Mouse (Mus musculus): ENCODE results near the gene Nell2. TPM values are rescaled to one million over a fixed set of nuclear protein-coding genes. Genes with fewer than 3 reads are reported as not detected.
"Not testable (repeated sequence)": the region's sequence is repeated elsewhere in the genome, so short reads cannot be mapped to it uniquely, and the experiment has no call there.

Gene Nell2
- total RNA-seq (2021) = not detected

DNA sequence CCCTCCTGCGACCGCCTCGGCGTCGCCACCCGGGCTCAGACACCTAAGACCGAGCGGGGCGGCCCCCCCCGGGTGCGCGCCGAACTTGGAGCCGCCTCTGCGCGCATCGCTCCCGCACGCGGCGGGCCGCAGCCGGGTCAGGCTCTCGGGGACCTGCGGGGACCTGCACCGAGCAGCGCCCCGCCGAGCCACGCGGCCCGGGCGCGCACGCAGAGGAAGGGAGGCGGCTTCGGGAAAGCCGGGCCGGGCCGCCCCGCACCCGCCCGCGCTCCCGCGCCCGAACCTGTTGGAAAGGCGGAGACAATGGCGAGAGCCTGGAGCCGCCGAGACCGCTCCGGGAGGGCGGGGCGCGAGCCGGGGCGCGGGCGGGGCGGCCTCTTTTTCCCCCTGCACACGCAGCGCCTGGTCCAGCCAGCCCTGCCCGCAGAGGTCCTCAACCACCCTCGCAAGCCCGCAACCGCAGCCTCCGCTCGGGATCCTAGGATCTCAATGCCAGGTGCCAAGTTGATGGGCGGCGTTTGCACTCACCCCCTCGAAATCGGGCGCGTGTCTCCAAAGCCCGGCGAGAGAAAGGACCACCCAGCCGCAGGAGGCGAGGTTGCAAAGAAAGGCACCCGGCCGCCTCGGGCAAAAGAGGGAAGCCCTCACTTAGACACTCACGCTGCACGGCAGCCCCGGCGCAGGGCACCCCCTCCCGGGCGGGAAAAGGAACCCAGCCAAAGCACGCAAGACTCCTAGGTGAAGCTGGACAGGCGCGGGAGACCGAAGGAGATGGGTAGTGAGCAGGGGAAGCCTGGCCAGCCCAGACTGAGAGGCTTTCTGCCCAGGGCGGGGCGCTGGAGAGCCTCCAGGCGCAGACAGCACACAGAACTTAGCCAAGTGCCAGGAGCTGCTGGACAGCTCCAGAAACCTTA, at the start of gene Nell2:
Gene Nell2 (minus strand): TSS at position 612 of the 914 bp plus-strand sequence.
- intact Hi-C loops (cut with DNase I) = no loop called here

DNA sequence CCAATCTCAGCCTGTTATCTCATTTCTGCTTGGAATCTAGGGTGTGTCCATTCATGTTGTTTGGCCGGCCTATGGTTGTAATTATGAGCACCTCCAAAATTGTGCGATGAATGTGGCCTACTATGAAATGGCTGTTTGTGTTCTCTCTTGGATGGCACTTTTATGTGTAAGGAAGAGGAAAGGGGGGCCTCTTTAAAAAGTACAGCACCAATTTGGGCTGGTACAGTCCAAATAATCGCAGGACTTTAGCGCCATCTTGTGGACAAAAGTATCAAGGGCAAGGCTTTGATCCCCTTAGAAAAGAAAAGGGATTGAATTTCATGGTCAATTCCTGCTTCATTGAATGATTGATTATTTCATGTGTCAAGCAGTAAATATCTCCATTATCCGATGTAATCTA, 46.3 kb upstream of the Nell2 start:
- intact Hi-C loops (cut with DNase I) = loop anchor here (2.0 to 10.0 kb wide), 3 partner anchors 806 to 1020 kb away; no protein-coding TSS in a partner anchor
- DNase-seq (ENCODE audit: low spot score) = no peak

More for the DNA sequence above, at the start of gene Nell2:
- no peak for DNase-seq (ENCODE audit: low spot score)

DNA sequence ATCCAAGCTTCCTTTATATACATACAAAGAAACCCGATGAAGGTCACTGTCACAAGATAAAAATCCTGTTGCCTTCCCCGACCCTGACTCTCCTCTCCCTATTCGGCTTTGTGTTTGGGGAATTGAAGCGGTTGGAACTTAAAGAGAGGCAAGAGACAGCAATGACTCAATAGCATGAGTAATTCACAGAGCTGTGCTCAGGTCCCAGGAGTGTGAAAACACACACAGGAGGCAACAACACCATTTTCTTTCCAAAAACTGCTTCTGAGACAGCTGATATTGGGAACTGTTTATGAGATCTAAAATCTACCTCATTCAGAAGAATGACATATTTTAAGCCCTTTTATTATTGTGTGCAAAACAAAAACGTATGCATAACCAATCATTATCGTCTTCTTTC, 41.2 kb upstream of the Nell2 start:
- no peak for DNase-seq (ENCODE audit: low spot score)
- intact Hi-C loops (cut with DNase I) = loop anchor here (10.0 kb wide), 1 partner anchor 1015 kb away; no protein-coding TSS in a partner anchor

DNA sequence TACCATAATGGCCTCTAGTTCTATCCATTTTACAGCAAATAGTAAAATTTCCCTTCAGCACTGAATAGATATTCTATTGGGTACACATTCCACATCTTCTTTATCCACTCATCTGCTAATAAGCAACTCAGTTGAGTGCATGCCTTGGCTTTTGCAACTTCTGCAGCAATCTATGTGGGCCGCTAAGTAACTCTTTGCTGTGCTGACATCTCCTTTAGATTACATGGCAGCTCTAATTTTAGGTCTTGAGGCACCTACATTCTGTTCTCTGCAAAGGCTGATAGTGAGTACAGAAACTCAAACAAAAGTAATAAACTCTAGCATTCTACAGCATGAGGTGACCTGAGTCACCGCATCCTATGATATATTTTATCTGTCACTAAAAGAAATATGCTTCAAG, 36.8 kb upstream of the Nell2 start:
- DNase-seq (ENCODE audit: low spot score) = no peak
- intact Hi-C loops (cut with DNase I) = no loop called here

DNA sequence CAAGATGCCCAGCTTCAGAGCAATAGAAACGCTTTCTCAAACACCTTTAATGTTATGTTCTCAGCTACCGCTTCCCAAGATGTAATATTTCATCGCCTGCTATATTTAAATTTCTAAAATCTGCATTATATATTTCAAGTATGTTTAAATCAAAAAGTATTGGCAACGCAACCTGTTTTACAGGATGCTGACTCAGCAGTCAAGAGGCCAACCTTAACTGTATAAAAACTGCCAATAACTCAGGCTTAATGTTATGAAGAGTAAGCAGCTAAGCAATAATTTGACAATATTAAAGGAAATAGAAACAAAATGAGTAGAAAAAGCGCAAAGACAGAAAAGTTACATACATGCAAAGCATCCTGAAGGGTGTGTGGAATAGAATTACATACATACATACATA, 32.9 kb upstream of the Nell2 start:
- intact Hi-C loops (cut with DNase I) = no loop called here
- DNase-seq (ENCODE audit: low spot score) = no peak

DNA sequence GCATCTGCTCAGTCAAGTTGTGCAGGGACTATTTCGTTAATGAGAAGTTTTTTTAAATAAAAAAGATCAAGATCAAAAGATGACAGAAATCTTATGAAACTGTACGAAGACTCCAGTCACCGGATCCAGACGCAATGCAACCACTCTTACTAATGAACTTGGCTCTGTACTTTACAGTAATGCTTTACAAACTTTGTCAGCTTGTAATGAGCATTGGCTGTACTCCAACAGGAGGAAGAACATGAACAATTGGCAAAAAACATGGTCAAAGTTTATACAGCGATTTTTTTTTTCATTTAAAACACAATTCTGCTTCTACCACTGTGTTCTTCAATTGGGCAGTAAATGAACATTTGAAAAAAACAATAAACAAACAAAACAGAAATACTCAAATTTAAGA, 21.7 kb upstream of the Nell2 start:
- intact Hi-C loops (cut with DNase I) = no loop called here
- DNase-seq (ENCODE audit: low spot score) = no peak

DNA sequence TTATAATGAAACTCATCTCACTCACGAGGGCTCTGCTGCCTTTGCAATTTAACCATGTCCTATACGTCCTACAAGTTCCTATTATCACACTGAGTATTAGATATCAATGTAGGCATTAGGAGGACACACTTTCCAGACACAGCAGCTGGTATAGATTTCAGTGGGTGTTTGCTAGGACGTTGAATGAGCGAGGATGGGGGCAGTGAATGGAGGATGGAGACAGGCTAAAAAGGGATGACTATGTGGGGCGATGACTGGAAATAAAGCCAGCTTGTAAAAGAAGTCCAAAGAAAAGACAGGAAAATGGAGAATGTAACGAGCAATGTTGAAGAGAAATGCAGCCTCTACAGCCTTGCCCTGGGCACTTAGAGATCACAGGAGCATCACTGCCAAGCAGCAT, 14.3 kb upstream of the Nell2 start:
- no peak for DNase-seq (ENCODE audit: low spot score)
- intact Hi-C loops (cut with DNase I) = no loop called here

DNA sequence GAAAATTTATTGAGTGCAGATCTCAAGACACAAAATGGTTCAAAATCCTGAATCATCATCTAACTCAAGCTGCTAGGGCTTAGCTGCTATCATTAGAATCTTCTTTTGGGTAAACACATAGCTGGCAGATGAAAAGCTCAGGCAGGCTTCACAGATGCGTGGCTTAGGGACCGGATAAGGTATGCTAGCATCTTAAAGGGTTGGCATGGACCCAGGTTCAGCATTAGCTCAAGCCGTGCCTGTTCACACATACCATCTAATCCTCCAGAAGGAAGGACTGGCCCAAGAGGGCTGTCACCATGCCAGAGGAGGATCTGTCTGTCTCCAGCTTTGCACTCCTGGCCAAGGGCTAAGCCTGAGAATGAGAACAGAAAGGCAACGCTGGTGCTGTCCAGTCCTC, 8.4 kb upstream of the Nell2 start:
- intact Hi-C loops (cut with DNase I) = no loop called here
- DNase-seq (ENCODE audit: low spot score) = no peak

DNA sequence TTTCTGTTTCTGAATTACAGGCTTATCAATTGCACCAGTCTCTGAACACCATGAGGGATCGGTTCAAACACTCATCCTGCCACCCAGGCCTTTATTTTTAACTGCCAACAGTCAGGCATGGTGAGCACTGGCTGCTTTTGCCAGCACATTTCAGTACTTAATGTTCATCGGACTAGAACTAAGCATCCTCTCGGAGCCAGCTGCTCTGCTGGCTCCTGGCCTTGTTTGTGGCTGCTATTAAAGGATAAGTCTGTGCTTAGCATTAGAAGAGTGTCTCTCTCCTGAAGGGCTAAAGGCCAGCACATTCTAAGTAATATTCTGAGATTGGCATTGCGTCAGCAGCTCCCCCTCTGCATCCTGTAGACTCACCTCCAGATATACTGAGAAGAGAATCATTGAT, 7.9 kb upstream of the Nell2 start:
- intact Hi-C loops (cut with DNase I) = no loop called here
- no peak for DNase-seq (ENCODE audit: low spot score)

DNA sequence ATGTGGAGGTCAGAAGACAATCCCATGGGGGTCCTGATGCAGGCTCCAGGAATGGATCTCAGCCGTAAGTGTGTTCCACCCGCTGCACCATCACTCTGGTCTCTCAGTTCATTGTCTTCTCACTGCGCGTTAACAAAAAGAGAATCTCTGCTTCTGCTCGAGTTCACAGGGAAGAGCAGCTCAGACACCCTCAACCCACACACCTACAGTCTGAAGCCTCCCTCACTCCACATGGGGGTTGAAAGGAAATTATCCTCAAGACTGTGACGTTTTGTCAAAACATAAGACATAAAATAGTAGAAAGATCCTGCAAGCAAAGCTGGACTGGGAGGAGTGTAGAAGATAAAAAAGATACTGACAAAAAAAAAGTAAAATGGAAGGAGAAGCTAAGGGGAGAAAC, 6.3 kb upstream of the Nell2 start:
- DNase-seq (ENCODE audit: low spot score) = no peak
- intact Hi-C loops (cut with DNase I) = no loop called here

DNA sequence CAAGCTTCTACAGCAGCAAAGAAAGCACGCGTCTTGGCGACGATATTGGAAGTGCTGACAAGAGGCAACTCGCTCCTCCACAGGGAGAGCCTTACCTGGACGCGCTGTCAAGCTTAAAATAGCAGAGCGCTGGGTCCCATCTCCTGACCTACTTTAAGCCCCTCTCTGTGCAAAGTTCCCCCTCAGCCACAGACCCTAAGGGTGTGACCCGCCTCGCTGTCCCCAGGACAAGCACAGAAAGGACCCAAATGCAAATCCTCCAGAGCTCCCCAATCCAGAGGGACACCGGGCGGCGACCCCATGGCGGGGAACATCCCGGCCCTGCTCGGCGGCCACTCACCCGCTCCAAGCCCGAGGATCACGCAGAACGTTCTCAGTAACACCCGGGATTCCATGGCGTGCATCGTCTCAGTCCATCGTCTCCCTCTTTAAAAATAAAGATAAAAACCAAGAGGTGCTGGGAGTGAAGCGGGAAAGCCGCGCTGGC, 855 bp downstream of the Nell2 start:
- no peak for DNase-seq (ENCODE audit: low spot score)
- intact Hi-C loops (cut with DNase I) = no loop called here

DNA sequence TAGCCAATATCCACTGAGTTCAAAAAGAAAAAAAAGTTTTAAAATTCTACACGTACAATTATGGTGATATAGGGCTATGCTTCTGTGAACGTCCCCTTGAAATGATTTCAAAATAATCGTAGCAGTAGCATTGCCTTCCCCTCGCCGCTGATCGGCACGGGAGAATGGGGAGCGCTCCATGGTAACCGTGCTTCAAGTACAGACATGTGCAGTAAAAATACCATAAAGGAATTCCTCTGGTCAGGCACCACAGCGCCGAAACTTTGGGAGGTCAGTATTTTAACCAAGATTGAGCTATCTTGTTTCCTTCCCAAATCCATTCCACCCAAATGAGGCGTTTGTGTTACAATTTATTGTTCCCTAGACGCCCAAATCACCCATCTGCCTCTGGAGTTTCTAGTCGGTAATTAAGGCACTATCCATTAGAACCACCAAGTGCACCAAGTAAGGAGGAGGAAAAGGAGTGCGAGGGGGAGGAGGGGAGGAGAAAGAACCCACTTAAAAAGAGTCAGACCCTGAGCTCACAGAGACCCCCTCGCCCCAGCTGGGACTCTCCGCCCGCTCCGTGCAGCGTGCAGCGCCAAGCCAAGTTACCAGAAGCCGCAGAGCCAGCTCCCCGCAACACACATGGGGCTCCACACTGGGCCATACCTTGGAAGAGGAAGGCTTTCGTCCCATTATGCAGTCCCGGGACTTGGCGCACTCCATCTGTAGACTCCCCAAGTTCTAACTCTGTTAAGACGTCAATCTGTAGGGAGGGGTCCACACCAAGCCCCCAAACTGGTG, 1.5 kb downstream of the Nell2 start:
- DNase-seq (ENCODE audit: low spot score) = no peak
- intact Hi-C loops (cut with DNase I) = no loop called here

DNA sequence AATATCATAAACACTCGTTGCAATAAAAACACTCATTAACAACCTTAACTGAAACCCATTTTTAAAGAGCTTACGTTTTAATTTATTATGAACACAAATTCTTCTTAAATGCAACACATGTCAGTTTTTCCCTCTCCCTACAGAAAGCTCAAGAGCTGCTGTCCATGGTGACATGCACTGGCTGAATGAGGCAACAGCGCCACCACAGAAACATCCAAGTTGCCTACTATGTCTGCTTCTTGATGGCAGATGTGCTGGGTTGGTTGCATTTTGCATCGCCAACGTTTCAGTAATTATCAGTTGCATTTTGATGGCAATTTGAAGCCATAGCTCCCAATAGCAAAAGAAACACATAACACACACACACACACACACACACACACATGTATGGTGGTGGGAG, 2.4 kb downstream of the Nell2 start:
- no peak for DNase-seq (ENCODE audit: low spot score)
- intact Hi-C loops (cut with DNase I) = no loop called here

DNA sequence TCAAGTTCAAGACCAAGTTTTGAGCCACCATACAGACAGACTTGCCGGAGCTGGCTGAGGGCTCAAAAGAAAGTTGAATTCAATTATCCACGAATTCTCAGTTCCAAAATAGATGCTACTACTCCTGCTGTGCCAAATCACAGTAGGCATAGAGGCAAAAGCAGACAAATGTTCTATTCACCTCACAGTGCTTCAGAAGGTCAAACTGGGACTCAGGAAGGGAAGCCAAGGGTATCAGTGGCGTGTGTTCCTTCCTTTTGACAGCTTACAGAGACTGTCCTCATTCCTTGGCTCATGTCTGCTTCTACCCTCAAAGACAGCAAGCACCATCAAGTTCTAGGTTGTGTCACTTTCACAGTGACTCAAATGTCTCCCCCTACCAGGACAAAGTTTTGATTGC, 10.2 kb downstream of the Nell2 start:
- intact Hi-C loops (cut with DNase I) = no loop called here
- no peak for DNase-seq (ENCODE audit: low spot score)

DNA sequence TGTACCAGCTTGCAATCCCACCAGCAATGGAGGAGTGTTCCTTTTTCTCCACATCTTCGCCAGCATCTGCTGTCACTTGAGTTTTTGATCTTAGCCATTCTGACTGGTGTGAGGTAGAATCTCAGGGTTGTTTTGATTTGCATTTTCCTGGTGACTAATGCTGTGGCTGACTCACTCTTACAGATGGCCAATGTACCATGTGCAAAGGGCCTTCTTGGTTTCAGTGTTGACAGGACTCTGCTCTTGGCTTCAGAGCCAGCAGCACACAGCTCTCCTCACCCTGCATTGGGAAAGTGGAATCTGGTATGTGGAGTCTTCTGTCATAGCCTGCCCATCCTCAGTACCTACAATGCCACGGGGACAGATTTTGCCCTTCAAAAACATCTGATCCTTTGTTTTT, 15.1 kb downstream of the Nell2 start:
- intact Hi-C loops (cut with DNase I); DNase-seq (ENCODE audit: low spot score): not testable (repeated sequence)

DNA sequence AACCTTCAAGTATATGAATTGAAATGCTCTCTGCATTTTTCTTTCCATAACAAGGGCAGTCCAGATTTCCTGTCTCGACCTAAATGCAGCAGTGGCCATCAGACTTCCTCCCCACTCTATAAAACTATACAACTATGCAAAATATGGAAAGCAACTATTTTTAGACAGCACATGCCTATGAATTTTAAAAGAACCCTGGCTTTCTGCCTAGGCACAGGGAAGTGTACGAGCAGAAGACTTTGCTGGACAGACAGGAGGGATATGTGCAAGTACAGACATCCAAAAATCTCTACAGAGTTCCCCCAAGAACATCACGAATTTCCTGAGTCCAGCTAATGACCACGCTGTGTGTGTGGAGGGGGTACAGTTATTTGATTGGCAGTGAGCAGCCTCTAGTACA, 32.7 kb downstream of the Nell2 start:
- DNase-seq (ENCODE audit: low spot score) = no peak
- intact Hi-C loops (cut with DNase I) = no loop called here

DNA sequence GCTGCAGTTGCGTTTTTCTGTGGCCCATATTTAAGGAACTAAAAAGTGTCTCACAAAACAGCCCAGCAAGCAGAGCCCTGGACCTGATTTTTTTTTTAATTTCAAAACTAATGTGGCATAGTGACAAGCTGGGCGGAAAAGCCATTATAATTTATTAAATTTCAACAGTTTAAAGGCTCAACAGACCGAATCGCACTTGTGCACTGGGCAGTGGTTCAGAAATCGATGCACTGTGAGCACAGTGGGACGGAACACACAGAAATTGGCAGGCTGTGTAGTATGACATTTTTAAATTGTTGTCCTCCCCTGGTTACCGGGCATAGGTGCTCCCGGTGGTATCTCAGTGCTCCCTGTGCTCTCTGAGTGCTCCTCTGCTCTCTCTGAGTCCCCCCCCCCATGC, 33.2 kb downstream of the Nell2 start:
- DNase-seq (ENCODE audit: low spot score) = no peak
- intact Hi-C loops (cut with DNase I) = no loop called here

DNA sequence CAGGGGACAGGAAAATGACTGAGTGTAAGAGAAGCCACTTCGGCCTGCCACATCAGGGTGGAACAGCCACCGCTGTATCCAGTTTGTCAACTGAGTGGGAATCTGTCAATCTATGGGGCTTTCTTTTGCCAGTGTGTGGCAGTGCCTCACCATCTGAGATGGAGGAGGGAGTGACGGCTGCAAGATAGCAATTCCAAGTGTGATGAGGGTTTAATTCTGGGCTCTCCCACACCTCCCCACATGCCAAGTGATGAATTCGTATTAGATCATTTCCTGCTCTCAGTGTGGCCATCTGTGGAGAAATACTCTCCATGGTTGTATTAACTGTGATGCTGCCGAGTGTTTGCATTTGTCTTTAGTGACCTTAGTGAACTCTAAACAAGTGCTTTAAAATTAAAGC, 36.2 kb downstream of the Nell2 start:
- DNase-seq (ENCODE audit: low spot score) = no peak
- intact Hi-C loops (cut with DNase I) = no loop called here

DNA sequence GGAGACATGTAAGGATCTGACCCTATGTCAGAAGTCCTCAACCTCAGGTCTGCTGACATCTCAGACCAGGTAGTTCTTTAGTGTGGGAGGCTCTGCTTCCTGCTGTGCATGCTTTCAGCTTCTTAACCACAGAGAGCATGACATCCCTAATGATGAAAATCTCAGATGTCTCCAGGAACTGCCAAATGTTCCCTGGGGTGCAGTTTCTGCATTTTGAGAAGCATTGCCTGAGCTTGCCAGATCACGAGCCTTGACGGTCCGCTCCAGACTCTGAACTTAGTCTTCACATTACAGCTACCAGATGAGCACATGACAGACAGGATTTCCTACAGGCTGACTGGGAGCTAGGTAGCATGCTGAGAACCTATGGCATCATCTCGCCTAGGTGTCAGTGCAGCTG, 39.2 kb downstream of the Nell2 start:
- intact Hi-C loops (cut with DNase I) = no loop called here
- no peak for DNase-seq (ENCODE audit: low spot score)

DNA sequence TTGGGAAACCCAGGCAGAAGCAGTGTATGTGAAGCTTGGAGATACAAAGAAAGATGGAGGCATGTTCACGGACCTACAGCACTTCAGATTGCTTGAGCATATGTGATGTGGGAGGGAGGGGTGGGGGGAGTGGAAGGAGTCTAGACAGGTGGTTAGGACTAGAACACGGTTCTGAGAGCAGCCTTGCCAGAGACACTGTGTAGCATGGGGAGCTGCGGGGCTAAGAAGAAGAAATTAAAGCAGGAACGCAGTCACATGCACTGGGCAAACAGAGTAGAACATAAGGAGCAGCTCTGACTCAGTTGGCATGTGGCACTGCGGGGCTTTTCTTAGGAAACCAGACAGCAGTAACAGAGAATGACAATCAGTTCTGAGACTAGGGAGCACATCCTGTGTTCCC, 40.4 kb downstream of the Nell2 start:
- no peak for DNase-seq (ENCODE audit: low spot score)
- intact Hi-C loops (cut with DNase I) = no loop called here

DNA sequence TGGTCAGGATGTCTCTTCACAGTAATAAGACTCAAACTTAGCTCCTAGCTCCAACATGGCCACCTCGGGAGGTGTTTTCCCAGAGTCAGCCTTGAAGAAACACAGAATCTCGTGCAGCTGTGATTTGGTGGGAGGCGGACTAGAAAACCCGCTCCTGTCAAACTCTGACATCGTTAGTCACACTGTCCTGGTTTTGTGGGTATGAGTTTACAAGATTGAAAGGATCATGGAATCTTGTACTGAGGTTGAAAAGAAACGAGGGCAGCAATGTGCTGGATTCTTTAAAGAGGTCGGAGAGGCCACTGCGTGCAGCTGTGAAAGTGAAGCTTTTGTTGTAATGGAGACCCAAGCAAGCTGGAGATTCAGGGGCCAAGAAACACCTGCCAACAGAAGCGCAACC, 46.4 kb downstream of the Nell2 start:
- intact Hi-C loops (cut with DNase I) = no loop called here
- no peak for DNase-seq (ENCODE audit: low spot score)

All from heart, postnatal 25 days (tissue).